10 mouse cellular contexts compared by ENCODE assay signal in genomic region chr19:36922015-36922414, GRCm38 (mm10). TPM values are rescaled to one million over a fixed set of nuclear protein-coding genes. Genes with fewer than 3 reads are reported as not detected.
DNase-seq lines count a peak whose midpoint lies in the region; ATAC-seq and TF ChIP-seq lines count a peak whose summit lies in the region.
"Had no signal": no experiment of that assay in that cellular context is flagged by ENCODE, and none has a peak within 500 bp of the region (broad histone marks: within the 10 kb centered on the region; RNA-seq: fewer than 3 reads in every experiment).

No protein-coding gene starts in this region.

- no peak overlapping the region for H3K9ac ChIP-seq in kidney, embryonic 14.5 days (ENCODE audit: low read depth, low read length)

- H3K4me1 ChIP-seq in kidney, embryonic 14.5 days (ENCODE audit: control insufficient read depth, insufficient read depth, low read length) = peaks cover 10% of the 10 kb centered on the region
- H3K4me1 ChIP-seq in E14TG2a.4 (replicated peaks; ENCODE audit: low read depth, low read length) = peaks cover 24% of the 10 kb centered on the region

- H3K27me3 ChIP-seq in kidney, embryonic 14.5 days (ENCODE audit: control insufficient read depth, insufficient read depth, low read length) = no peaks in the 10 kb centered on the region
- peaks cover 17% of the 10 kb centered on the region for H3K27me3 ChIP-seq in E14TG2a.4 (ENCODE audit: insufficient read depth, low read length)

- no peaks in the 10 kb centered on the region for H3K36me3 ChIP-seq in kidney, embryonic 14.5 days (ENCODE audit: control insufficient read depth, insufficient read depth, low read length)
- no peaks in the 10 kb centered on the region for H3K36me3 ChIP-seq in E14TG2a.4 (ENCODE audit: insufficient read depth, low read length)

- TF ChIP-seq CTCF in E14TG2a.4 (conservative IDR thresholded peaks at IDR 0.05; ENCODE audit: low read length) = peak; percentile 27

- H3K9me3 ChIP-seq in kidney, embryonic 14.5 days (ENCODE audit: control insufficient read depth, low read length) = no peaks in the 10 kb centered on the region
- no peaks in the 10 kb centered on the region for H3K9me3 ChIP-seq in E14TG2a.4 (ENCODE audit: low read length)

- H3K4me2 ChIP-seq in kidney, embryonic 14.5 days (replicated peaks; ENCODE audit: low read depth, low read length) = no peak overlapping the region

- no peak overlapping the region for H3K27ac ChIP-seq in kidney, embryonic 14.5 days (ENCODE audit: low read depth, low read length)

- 53% methylated on average over 2 of the region's 2 CpGs for WGBS in kidney, embryonic 14.5 days

- H3K4me3 ChIP-seq in kidney, embryonic 14.5 days (ENCODE audit: low read length) = no peak overlapping the region
- H3K4me3 ChIP-seq in E14TG2a.4 (replicated peaks; ENCODE audit: low read length) = no peak overlapping the region

- peak; percentile 69 for DNase-seq in CD4-positive, CD25-positive, alpha-beta regulatory T cell, adult 2 months (ENCODE audit: low read depth, low spot score)
- peak; percentile 64 for DNase-seq in kidney, adult 9 months
- DNase-seq in spleen, postnatal 36 days (ENCODE audit: low spot score in 2 of 2) = no peak
- no peak for DNase-seq in ovary, adult 18-20 months (ENCODE audit: low spot score)
- DNase-seq: adrenal gland, postnatal 10 days had no signal

- no peak for ATAC-seq in CD4-positive, CD25-positive, alpha-beta regulatory T cell, adult 4 months
- ATAC-seq in kidney, embryonic 14.5 days (ENCODE audit: low FRiP score, low TSS enrichment) = no peak
- peak; percentile 22 for ATAC-seq in inflammation-experienced regulatory T-cells, adult 6 months
- ATAC-seq: hindbrain, embryonic 16.5 days had no signal

RNA-seq across cellular contexts. Expression of gene Fgfbp3, which starts 2.6 kb away (rescaled TPM):
- polyA plus RNA-seq in CD4-positive, CD25-positive, alpha-beta regulatory T cell, adult 4 months (2017; shearing (Covaris generic)) = not detected
- 4.9 and 6.0 TPM in 2 replicates for polyA plus RNA-seq in kidney, embryonic 14.5 days (2014; fragmentation: Nextera tagmentation; extraction: Ambion mirVana)
- polyA plus RNA-seq in inflammation-experienced regulatory T-cells, adult 6 months (2017; shearing (Covaris generic)) = under 1 TPM in 1 of 3 experiments, not detected in 2; 0.20 TPM

RNA-seq across cellular contexts. Expression of gene Btaf1, which starts 3.9 kb away (rescaled TPM):
- polyA plus RNA-seq in CD4-positive, CD25-positive, alpha-beta regulatory T cell, adult 4 months (2017; shearing (Covaris generic)) = 10 to 100 TPM in 1 of 2 experiments, 1 to 10 TPM in 1; 8.3 to 11.4 TPM
- polyA plus RNA-seq in kidney, embryonic 14.5 days (2014; fragmentation: Nextera tagmentation; extraction: Ambion mirVana) = 9.1 and 19.0 TPM in 2 replicates
- 10 to 100 TPM in 1 of 3 experiments, 1 to 10 TPM in 2; 6.4 to 11.5 (median 9.0) TPM for polyA plus RNA-seq in inflammation-experienced regulatory T-cells, adult 6 months (2017; shearing (Covaris generic))

Comparison
In these comparisons a context has a peak if more than half of its experiments do, and no peak if none do; other contexts are left out.
1. DNase-seq: peak in CD4-positive, CD25-positive, alpha-beta regulatory T cell, adult 2 months (single experiment) and kidney, adult 9 months (single experiment); none in spleen, postnatal 36 days (0 of 2) and ovary, adult 18-20 months (single experiment).